Mouse (Mus musculus): ENCODE measurements at regions not wholly inside any gene's neighbourhood (a gene's known extent, or its start where the extent isn't known, plus 50 kb on each side); places are given as distances from the start of the nearest gene placed in this dataset.

DNA sequence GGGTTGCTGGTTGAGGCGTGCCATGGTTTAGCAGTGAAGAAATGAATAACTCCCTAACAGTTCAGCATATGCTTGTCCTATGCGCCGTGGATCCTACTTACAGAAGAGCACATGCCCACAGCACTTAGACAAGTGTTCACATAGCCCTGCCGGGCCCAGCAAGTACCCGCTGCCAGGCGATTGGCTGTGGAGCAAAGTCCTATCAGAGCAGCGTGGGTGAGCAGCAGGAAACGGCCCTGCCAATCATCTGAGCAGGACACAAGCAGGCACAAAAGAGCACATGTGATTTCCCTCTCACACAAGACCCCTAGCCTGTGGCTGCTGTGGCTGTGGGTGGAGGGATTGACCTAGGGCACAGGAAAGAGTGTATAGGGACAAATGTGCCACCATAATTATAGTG lies 243.7 kb upstream of the Dio3 start:
- Histone ChIP-seq H3K4me1 (ENCODE audit: control insufficient read depth, insufficient read depth, low read length) (no peaks in the 10 kb centered on the region), H3K27ac (ENCODE audit: low read depth, low read length) (no peak overlapping the region), H3K4me3 (ENCODE audit: low read depth, low read length) (no peak overlapping the region), H3K9me3 (replicated peaks; ENCODE audit: control insufficient read depth, low read length) (no peaks in the 10 kb centered on the region), H3K27me3 (ENCODE audit: control insufficient read depth, insufficient read depth, low read length) (no peaks in the 10 kb centered on the region; the same call in none of the 2 replicates), H3K36me3 (ENCODE audit: control insufficient read depth, insufficient read depth, low read length) (no peaks in the 10 kb centered on the region), H3K4me2 (no peak overlapping the region), H3K9ac (ENCODE audit: low read depth, low read length) (no peak overlapping the region)
- 77% methylated on average over 8 of the region's 8 CpGs for WGBS (ENCODE audit: insufficient replicate concordance)
- ATAC-seq (replicated peaks; ENCODE audit: insufficient number of reproducible peaks, low FRiP score, low TSS enrichment), result no peak

DNA sequence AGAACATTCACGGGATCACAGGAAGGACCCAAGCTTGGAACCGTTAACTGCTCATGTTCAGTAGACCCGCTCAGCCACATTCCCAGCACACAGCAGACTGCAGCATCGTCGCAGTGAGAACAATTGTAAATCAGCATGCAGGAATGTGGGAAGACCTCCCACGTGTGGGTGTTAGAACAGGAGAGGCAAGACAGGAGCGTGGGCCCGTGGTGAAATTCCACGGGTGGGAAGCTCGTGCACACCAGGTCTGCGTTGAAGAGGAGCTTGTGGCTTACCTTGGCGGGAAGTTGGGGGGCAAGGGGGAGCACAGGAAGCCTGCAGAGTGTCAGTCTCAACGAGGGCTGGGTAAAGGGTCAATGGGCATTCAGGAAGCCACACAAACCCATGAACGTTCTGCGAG lies 238.2 kb upstream of the Dio3 start:
- no peak for ATAC-seq (replicated peaks; ENCODE audit: insufficient number of reproducible peaks, low FRiP score, low TSS enrichment)
- Histone ChIP-seq H3K27ac (ENCODE audit: low read depth, low read length) (no peak overlapping the region), H3K9me3 (replicated peaks; ENCODE audit: control insufficient read depth, low read length) (no peaks in the 10 kb centered on the region), H3K9ac (ENCODE audit: low read depth, low read length) (no peak overlapping the region), H3K4me2 (no peak overlapping the region), H3K4me3 (ENCODE audit: low read depth, low read length) (no peak overlapping the region), H3K27me3 (ENCODE audit: control insufficient read depth, insufficient read depth, low read length) (no peaks in the 10 kb centered on the region; the same call in none of the 2 replicates), H3K36me3 (ENCODE audit: control insufficient read depth, insufficient read depth, low read length) (no peaks in the 10 kb centered on the region), H3K4me1 (ENCODE audit: control insufficient read depth, insufficient read depth, low read length) (no peaks in the 10 kb centered on the region)
- 64% methylated on average over 15 of the region's 15 CpGs for WGBS (ENCODE audit: insufficient replicate concordance)

- 41% methylated on average over 3 of the region's 3 CpGs for WGBS (ENCODE audit: insufficient replicate concordance)
- no peak overlapping the region for H3K4me2 ChIP-seq
- no peak overlapping the region for H3K4me3 ChIP-seq (ENCODE audit: low read depth, low read length)
- H3K27me3 ChIP-seq (ENCODE audit: control insufficient read depth, insufficient read depth, low read length), result peaks cover 6% of the 10 kb centered on the region
- H3K36me3 ChIP-seq (ENCODE audit: control insufficient read depth, insufficient read depth, low read length), result no peaks in the 10 kb centered on the region
- H3K9ac ChIP-seq (ENCODE audit: low read depth, low read length), result no peak overlapping the region
- no peaks in the 10 kb centered on the region for H3K4me1 ChIP-seq (ENCODE audit: control insufficient read depth, insufficient read depth, low read length)
- ATAC-seq (replicated peaks; ENCODE audit: insufficient number of reproducible peaks, low FRiP score, low TSS enrichment), result no peak
- H3K27ac ChIP-seq (ENCODE audit: low read depth, low read length), result no peak overlapping the region
- no peaks in the 10 kb centered on the region for H3K9me3 ChIP-seq (replicated peaks; ENCODE audit: control insufficient read depth, low read length)
These were observed 237.1 kb upstream of the Dio3 start for GRCm38 (mm10) chr12:110041782-110042181.

GRCm38 (mm10) chr12:110044266-110044665 lies 234.6 kb upstream of the Dio3 start:
- Histone ChIP-seq H3K4me2 (no peak overlapping the region), H3K27me3 (ENCODE audit: control insufficient read depth, insufficient read depth, low read length) (peaks cover 7% of the 10 kb centered on the region), H3K4me3 (ENCODE audit: low read depth, low read length) (no peak overlapping the region), H3K27ac (ENCODE audit: low read depth, low read length) (no peak overlapping the region), H3K9me3 (replicated peaks; ENCODE audit: control insufficient read depth, low read length) (no peaks in the 10 kb centered on the region), H3K36me3 (ENCODE audit: control insufficient read depth, insufficient read depth, low read length) (no peaks in the 10 kb centered on the region), H3K9ac (ENCODE audit: low read depth, low read length) (no peak overlapping the region), H3K4me1 (ENCODE audit: control insufficient read depth, insufficient read depth, low read length) (no peaks in the 10 kb centered on the region)
- no peak for ATAC-seq (replicated peaks; ENCODE audit: insufficient number of reproducible peaks, low FRiP score, low TSS enrichment)
- WGBS (ENCODE audit: insufficient replicate concordance), result 72% methylated on average over 5 of the region's 5 CpGs

- Histone ChIP-seq H3K4me2 (no peak overlapping the region), H3K4me3 (ENCODE audit: low read depth, low read length) (no peak overlapping the region), H3K9ac (ENCODE audit: low read depth, low read length) (no peak overlapping the region), H3K27ac (ENCODE audit: low read depth, low read length) (no peak overlapping the region), H3K27me3 (ENCODE audit: control insufficient read depth, insufficient read depth, low read length) (peaks cover 7% of the 10 kb centered on the region), H3K4me1 (ENCODE audit: control insufficient read depth, insufficient read depth, low read length) (no peaks in the 10 kb centered on the region), H3K36me3 (ENCODE audit: control insufficient read depth, insufficient read depth, low read length) (no peaks in the 10 kb centered on the region), H3K9me3 (replicated peaks; ENCODE audit: control insufficient read depth, low read length) (no peaks in the 10 kb centered on the region)
- no peak for ATAC-seq (replicated peaks; ENCODE audit: insufficient number of reproducible peaks, low FRiP score, low TSS enrichment)
- WGBS (ENCODE audit: insufficient replicate concordance), result 70% methylated on average over 5 of the region's 5 CpGs
These were observed 234.1 kb upstream of the Dio3 start for GRCm38 (mm10) chr12:110044721-110045120.

DNA sequence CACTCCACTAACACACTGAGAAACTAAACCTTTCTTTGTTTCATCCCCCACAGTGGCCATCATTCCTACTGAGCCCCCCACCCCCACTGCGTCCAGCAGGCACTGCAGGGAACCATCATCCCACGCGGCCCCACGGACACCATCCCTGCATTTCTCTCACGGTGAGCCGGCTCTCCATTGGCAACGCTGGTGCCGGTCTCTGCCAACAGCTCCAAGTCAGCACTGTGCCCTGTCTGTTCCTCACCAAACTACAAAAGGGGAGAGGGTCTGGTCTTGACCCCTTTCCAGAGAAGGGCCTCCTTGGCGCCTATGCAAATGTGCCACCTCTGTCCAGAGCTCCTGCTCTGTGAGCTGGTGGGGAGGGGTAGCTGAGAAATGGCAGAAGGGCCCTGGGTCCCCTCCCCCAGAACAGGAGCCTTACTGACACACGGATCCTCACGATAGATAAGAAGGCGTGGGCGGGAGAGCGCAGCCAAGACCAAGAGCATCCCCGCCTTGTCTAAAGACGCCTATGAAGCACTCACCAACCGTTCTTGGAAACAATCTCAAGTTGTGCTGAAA lies 233.0 kb upstream of the Dio3 start:
- Histone ChIP-seq H3K4me2 (no peak overlapping the region), H3K27me3 (ENCODE audit: control insufficient read depth, insufficient read depth, low read length) (peaks cover 7% of the 10 kb centered on the region), H3K27ac (ENCODE audit: low read depth, low read length) (no peak overlapping the region), H3K4me1 (ENCODE audit: control insufficient read depth, insufficient read depth, low read length) (no peaks in the 10 kb centered on the region), H3K9ac (ENCODE audit: low read depth, low read length) (no peak overlapping the region), H3K4me3 (ENCODE audit: low read depth, low read length) (no peak overlapping the region), H3K36me3 (ENCODE audit: control insufficient read depth, insufficient read depth, low read length) (no peaks in the 10 kb centered on the region), H3K9me3 (replicated peaks; ENCODE audit: control insufficient read depth, low read length) (no peaks in the 10 kb centered on the region)
- WGBS (ENCODE audit: insufficient replicate concordance), result 59% methylated on average over 17 of the region's 17 CpGs
- ATAC-seq (replicated peaks; ENCODE audit: insufficient number of reproducible peaks, low FRiP score, low TSS enrichment), result no peak

DNA sequence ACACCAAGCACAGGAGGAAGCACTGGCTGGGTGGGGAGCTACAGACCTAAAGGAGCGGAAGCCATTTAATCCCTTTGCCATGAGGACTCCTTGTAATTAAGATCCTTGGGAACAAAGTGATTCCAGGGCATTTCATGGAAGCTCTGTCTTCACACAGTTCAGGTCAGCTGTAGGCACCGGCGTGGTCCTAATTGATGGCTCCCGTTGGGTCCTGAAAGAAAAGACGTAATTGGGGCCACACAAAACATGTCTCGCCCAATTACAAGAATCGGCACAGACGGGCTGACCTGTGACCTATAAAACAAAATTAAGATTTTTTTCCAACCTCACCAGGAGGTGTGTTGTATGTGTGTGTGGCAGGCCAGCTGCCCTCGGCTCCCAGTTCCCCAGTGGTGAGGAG lies 232.3 kb upstream of the Dio3 start:
- 87% methylated on average over 9 of the region's 9 CpGs for WGBS (ENCODE audit: insufficient replicate concordance)
- no peak overlapping the region for H3K9ac ChIP-seq (ENCODE audit: low read depth, low read length)
- no peak for ATAC-seq (replicated peaks; ENCODE audit: insufficient number of reproducible peaks, low FRiP score, low TSS enrichment)
- H3K4me3 ChIP-seq (ENCODE audit: low read depth, low read length), result no peak overlapping the region
- H3K27me3 ChIP-seq (ENCODE audit: control insufficient read depth, insufficient read depth, low read length), result peaks cover 7% of the 10 kb centered on the region
- H3K4me2 ChIP-seq, result no peak overlapping the region
- H3K4me1 ChIP-seq (ENCODE audit: control insufficient read depth, insufficient read depth, low read length), result no peaks in the 10 kb centered on the region
- no peaks in the 10 kb centered on the region for H3K9me3 ChIP-seq (replicated peaks; ENCODE audit: control insufficient read depth, low read length)
- no peak overlapping the region for H3K27ac ChIP-seq (ENCODE audit: low read depth, low read length)
- no peaks in the 10 kb centered on the region for H3K36me3 ChIP-seq (ENCODE audit: control insufficient read depth, insufficient read depth, low read length)

DNA sequence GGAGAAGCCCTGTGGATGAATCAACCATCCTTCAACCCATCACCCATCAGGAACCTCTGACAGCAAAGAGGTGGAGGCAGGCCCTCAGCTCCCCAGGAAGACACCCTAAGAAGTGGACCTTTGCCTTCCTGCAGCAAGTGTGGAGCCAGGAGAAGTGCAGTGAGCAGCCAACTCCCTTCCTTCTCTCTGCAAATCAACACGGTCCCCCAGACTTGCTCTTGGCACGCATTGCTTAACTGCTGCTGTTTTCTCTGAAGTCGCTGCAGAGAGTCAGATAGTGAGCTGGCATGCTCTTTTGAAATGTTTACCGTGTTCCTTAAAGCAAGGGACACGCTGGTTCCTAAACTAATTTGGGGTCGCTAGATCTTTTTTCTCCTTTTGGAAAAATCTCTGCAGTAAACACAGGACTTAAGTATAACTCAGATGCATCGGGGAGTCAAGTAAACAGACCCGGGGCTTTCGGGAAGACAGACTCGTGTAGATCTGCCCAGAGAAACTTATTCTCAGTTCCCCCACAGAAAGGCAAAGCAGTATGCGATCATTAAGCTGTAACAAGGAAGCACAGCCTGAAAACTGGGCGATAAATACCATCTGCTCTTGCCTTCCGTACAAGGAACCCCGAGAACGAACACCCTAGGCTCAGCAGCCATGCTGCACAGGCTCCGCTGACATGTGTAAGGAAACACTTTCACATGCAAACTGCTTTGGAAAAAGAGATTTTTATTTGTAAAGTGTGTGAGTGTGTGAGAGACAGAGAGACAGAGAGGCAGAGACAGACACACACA lies 231.2 kb upstream of the Dio3 start:
- Histone ChIP-seq H3K4me1 (ENCODE audit: control insufficient read depth, insufficient read depth, low read length) (no peaks in the 10 kb centered on the region), H3K4me2 (no peak overlapping the region), H3K27ac (ENCODE audit: low read depth, low read length) (no peak overlapping the region), H3K27me3 (ENCODE audit: control insufficient read depth, insufficient read depth, low read length) (peaks cover 7% of the 10 kb centered on the region), H3K9me3 (replicated peaks; ENCODE audit: control insufficient read depth, low read length) (no peaks in the 10 kb centered on the region), H3K4me3 (ENCODE audit: low read depth, low read length) (no peak overlapping the region), H3K36me3 (ENCODE audit: control insufficient read depth, insufficient read depth, low read length) (no peaks in the 10 kb centered on the region), H3K9ac (ENCODE audit: low read depth, low read length) (no peak overlapping the region)
- WGBS (ENCODE audit: insufficient replicate concordance), result 72% methylated on average over 16 of the region's 16 CpGs
- ATAC-seq (replicated peaks; ENCODE audit: insufficient number of reproducible peaks, low FRiP score, low TSS enrichment), result no peak
